ENCODE assay signal across 16 mouse cellular contexts in genomic region chr17:73417382-73417781, GRCm38 (mm10). TPM values are rescaled to one million over a fixed set of nuclear protein-coding genes. Genes with fewer than 3 reads are reported as not detected.
DNase-seq lines count a peak whose midpoint lies in the region; ATAC-seq and TF ChIP-seq lines count a peak whose summit lies in the region.
"Had no signal": no experiment of that assay in that cellular context is flagged by ENCODE, and none has a peak within 500 bp of the region (broad histone marks: within the 10 kb centered on the region; RNA-seq: fewer than 3 reads in every experiment).

No protein-coding gene starts in this region.

- no peak overlapping the region for H3K27ac ChIP-seq in forebrain, embryonic 13.5 days
- H3K27ac ChIP-seq in forebrain, postnatal 0 days (ENCODE audit: low read depth, low read length), result no peak overlapping the region
- H3K27ac ChIP-seq: neural tube, embryonic 13.5 days had no signal

- DNase-seq in forebrain, postnatal 0 days, result no peak
- peak; percentile 10 to 23 for DNase-seq in layer of hippocampus, adult 18-20 months (ENCODE audit: low spot score in 2 of 2)
- no peak for DNase-seq in layer of hippocampus, postnatal 25 days (ENCODE audit: extremely low spot score in 1 of 2, low spot score in 1 of 2)
- peak; percentile 18 for DNase-seq in NIH3T3 (ENCODE audit: low read depth)
- peak; percentile 11 to 30 for DNase-seq in left cerebral cortex, postnatal 14 days (ENCODE audit: low spot score in 2 of 2)
- DNase-seq in cerebellum, postnatal 4 days (ENCODE audit: low spot score in 2 of 2), result no peak
- DNase-seq in spleen, postnatal 4 days (ENCODE audit: low spot score in 2 of 2), result no peak
- DNase-seq: heart, postnatal 14 days; kidney, adult 18-20 months; thymus, postnatal 14 days had no signal

- no peak overlapping the region for H3K4me2 ChIP-seq in forebrain, embryonic 13.5 days
- H3K4me2 ChIP-seq in forebrain, postnatal 0 days (ENCODE audit: low read depth), result no peak overlapping the region
- H3K4me2 ChIP-seq: neural tube, embryonic 13.5 days had no signal

- TF ChIP-seq CTCF in forebrain, postnatal 0 days (IDR thresholded peaks at IDR 0.05; ENCODE audit: low read depth), result no peak

- no peaks in the 10 kb centered on the region for H3K9me3 ChIP-seq in forebrain, embryonic 13.5 days (replicated peaks)
- no peaks in the 10 kb centered on the region for H3K9me3 ChIP-seq in forebrain, postnatal 0 days (ENCODE audit: low read length)
- H3K9me3 ChIP-seq: neural tube, embryonic 13.5 days had no signal

- no peak overlapping the region for H3K4me3 ChIP-seq in forebrain, embryonic 13.5 days
- no peak overlapping the region for H3K4me3 ChIP-seq in forebrain, postnatal 0 days (ENCODE audit: low read depth, low read length)
- H3K4me3 ChIP-seq: neural tube, embryonic 13.5 days had no signal

- H3K36me3 ChIP-seq in forebrain, embryonic 13.5 days (ENCODE audit: poor library complexity, severe bottlenecking), result no peaks in the 10 kb centered on the region
- no peaks in the 10 kb centered on the region for H3K36me3 ChIP-seq in forebrain, postnatal 0 days (ENCODE audit: insufficient read depth)
- H3K36me3 ChIP-seq: neural tube, embryonic 13.5 days had no signal

- no peak overlapping the region for H3K9ac ChIP-seq in forebrain, embryonic 13.5 days
- no peak overlapping the region for H3K9ac ChIP-seq in forebrain, postnatal 0 days
- H3K9ac ChIP-seq: neural tube, embryonic 13.5 days had no signal

- 34% methylated on average over 2 of the region's 2 CpGs for WGBS in forebrain, embryonic 13.5 days
- 15% methylated on average over 2 of the region's 2 CpGs for WGBS in forebrain, postnatal 0 days

- 0 out of 2 replicates have a peak, but pooled peaks have one; percentile 10 for ATAC-seq in forebrain, embryonic 13.5 days
- no peak for ATAC-seq in forebrain, postnatal 0 days

- peaks cover 6% of the 10 kb centered on the region for H3K4me1 ChIP-seq in forebrain, embryonic 13.5 days
- H3K4me1 ChIP-seq in forebrain, postnatal 0 days (ENCODE audit: insufficient read depth), result no peaks in the 10 kb centered on the region

- intact Hi-C loops in left cerebral cortex, postnatal 14 days (cut with DNase I), result no loop called here

- no peaks in the 10 kb centered on the region for H3K27me3 ChIP-seq in forebrain, embryonic 13.5 days
- H3K27me3 ChIP-seq in forebrain, postnatal 0 days (ENCODE audit: insufficient read depth, low read length), result no peaks in the 10 kb centered on the region
- H3K27me3 ChIP-seq: neural tube, embryonic 13.5 days had no signal

RNA-seq across cellular contexts. Expression of gene Capn13, which starts 16.7 kb away (rescaled TPM):
- not detected in 2 replicates for polyA plus RNA-seq in forebrain, embryonic 13.5 days (2015; fragmentation: Nextera tagmentation; extraction: Ambion mirVana)
- not detected in 2 replicates for total RNA-seq in forebrain, postnatal 0 days (2014; rRNA removed)
- not detected in 2 replicates for polyA plus RNA-seq in forebrain, postnatal 0 days (2015; fragmentation: Nextera tagmentation; extraction: Ambion mirVana)
- total RNA-seq in layer of hippocampus, adult 18-20 months (2021), result not detected
- not detected for total RNA-seq in layer of hippocampus, postnatal 25 days (2021)
- not detected for total RNA-seq in left cerebral cortex, postnatal 14 days (2021)
- total RNA-seq: adrenal gland, postnatal 4 days; heart, postnatal 14 days; layer of hippocampus, postnatal 10 days; megakaryocyte-erythroid progenitor cell, adult 5-6 weeks had no signal
- polyA plus RNA-seq: liver, embryonic 16.5 days had no signal

Comparison
In these comparisons a context has a peak if more than half of its experiments do, and no peak if none do; other contexts are left out.
1. DNase-seq: peak in layer of hippocampus, adult 18-20 months (2 of 2), NIH3T3 (single experiment) and left cerebral cortex, postnatal 14 days (2 of 2); none in forebrain, postnatal 0 days (single experiment), layer of hippocampus, postnatal 25 days (0 of 2), cerebellum, postnatal 4 days (0 of 2) and spleen, postnatal 4 days (0 of 2).